Mouse (Mus musculus): ENCODE measurements around the gene Ifit1bl1.
A peak's percentile ranks its signal among the peaks of the same experiment; 100 is the strongest.
"Not testable (repeated sequence)": the region's sequence is repeated elsewhere in the genome, so short reads cannot be mapped to it uniquely, and the experiment has no call there.

Ifit1bl1 gene

GRCm38 (mm10) chr19:34588959-34589358 lies 12.8 kb downstream of the Ifit1bl1 start:
- no peak for DNase-seq (ENCODE audit: low read depth, low spot score)

DNA sequence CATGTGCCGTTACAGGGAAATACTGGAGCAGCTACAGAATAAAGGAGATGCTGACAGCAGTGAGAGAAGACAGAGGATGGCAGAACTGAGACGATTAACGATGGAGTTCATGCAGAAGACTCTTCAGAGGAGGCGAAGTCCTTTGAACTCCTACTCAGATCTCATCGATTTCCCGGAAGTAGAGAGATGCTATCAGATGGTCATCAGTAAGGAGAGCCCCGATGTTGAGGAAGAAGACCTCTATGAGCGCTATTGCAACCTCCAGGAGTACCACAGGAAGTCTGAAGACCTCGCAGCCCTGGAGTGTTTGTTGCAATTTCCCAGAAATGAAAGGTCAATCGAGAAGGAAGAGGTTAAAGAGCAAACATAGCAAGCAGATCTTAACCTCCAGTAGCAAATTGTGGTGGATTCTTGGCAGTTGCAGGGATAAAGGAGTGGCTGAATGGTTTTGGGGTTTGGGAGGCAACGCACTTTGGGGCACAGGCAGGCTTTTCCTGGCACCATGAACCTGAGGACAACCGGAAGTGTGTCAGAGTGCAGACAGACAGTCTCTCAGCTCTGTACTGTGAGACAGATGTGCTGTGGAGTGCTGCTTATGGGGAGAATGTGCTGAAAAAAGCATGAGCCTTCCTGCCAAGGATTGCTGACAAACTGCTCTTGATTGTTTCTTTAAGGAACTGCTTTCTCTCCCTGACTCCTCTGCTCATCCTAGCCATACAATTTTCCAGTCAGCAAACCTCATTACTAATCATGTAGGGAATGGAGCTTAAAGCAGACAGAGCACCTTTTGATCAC lies 13.7 kb downstream of the Ifit1bl1 start:
- DNase-seq (ENCODE audit: low read depth, low spot score), result not testable (repeated sequence)

GRCm38 (mm10) chr19:34585740-34586458 lies 15.9 kb downstream of the Ifit1bl1 start:
- DNase-seq (ENCODE audit: low read depth, low spot score), result not testable (repeated sequence)

DNA sequence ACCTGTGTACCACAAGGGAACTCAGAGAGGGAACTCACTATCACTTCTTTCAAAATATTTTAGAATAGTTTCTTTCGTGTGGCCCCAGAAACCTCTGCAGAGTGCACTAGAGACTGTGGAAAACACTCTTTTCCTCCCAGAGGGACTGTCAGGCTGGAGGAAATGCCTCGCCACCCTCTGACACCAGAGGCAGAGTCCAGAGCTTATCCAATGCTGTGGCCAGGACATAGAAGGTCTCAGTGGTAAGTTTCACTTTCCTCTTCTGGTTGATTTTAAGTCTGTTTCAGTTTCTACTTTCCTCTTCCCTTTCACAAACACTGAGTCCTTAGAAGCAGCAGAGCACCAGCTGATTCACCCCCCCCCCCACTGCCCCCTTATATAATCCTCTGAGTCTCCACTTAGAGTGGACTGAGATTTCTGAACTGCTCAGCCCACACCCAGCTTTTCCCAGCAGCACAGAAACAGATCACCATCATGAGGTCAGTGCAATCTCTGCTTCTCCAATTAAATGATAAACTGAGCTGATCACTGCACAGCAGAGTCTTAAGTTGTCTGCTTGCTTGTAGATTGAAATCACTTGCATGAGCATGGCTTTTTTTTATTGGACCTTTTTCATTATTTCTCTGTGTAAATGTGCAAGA lies 18.5 kb downstream of the Ifit1bl1 start, which contains the start of gene Ifit3:
Gene Ifit3 (plus strand): TSS at position 406 of the 641 bp plus-strand sequence.
- peak; percentile 45 for DNase-seq (ENCODE audit: low read depth, low spot score)

DNA sequence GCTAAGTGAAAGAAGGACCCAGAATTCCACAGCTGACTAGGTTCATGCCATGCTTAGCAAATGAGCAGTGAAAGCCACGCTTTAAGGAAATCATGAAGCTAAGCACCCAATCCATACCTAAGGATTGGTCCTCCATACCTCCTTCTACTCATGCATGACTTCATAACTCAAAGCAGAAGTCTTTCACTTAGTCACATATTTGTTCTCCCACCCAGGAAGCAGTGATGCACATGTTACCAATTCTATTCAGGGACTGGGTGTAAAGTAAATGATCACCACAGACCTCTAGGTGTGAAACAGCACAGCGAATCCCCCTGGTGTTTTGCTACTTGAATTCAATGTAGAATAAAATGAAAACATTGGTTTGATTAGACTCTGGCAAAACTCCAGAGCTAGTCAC lies 19.1 kb downstream of the Ifit1bl1 start:
- not testable (repeated sequence) for DNase-seq (ENCODE audit: low read depth, low spot score)

- DNase-seq (ENCODE audit: low read depth, low spot score), result no peak
Measured at GRCm38 (mm10) chr19:34577121-34577520, 24.6 kb downstream of the Ifit1bl1 start.

GRCm38 (mm10) chr19:34573650-34574049 lies 28.1 kb downstream of the Ifit1bl1 start:
- DNase-seq (ENCODE audit: low read depth, low spot score), result no peak

DNA sequence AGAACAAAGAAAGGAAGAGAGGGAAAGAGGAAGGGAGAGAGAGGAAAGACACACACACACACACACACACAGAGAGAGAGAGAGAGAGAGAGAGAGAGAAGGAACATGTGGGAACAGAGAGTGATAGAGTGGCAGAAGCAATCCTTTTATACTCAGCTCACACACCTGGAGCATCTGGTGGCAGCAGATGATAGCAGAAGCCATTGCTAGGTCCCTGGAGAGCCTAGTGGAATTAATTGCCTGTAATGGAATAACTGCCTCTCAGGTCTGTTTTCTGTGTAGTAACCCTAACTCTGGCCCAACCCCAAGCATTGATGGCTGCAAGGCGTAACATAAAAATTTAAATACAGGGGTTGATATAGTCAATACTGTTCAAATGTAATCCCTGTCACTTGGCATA lies 30.7 kb downstream of the Ifit1bl1 start:
- DNase-seq (ENCODE audit: low read depth, low spot score), result no peak

GRCm38 (mm10) chr19:34569896-34570476 lies 31.8 kb downstream of the Ifit1bl1 start:
- DNase-seq (ENCODE audit: low read depth, low spot score), result no peak

DNA sequence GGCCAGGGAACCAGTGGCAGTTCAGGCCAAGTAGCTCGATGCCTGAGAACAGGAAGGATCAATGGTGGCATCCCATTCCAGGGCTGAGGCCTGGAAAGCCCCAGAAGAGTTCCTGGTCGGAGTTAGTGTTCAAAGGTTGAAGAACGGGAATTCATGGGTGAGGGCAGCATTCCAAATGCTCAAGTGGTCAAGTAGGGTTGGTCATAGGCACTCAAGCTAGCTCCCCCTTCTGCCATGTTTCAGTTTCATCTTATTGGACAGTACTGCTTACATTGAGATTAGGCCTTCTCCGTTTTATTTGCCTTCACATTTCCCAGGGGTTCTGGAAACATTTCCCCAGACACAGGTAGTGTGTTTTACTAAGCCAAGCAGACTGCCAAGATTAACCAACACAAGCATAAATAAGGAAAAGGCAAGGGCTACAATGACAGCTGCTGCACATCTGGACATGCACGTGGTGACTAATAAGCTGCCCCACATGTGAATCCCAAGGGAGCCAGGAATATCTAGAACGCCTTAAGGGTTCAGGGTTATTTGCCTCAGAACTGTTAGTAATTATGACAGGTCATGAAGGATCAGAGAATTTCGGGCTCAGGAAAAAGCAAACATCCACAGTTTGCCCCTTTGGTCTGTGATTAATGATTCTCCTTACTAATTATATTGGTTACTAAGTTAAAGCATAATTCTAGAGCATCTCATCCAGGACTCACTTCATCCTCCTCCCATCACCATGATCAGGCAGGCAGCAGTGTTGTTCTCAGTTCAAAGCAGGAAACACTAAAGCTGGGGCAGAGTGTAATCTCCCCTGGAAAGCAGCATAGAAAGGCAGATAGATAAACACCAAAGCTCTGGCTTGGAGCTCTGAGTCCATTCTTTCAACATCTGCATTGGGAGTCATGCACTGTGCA lies 32.5 kb downstream of the Ifit1bl1 start:
- no peak for DNase-seq (ENCODE audit: low read depth, low spot score)

GRCm38 (mm10) chr19:34566178-34566784 lies 35.5 kb downstream of the Ifit1bl1 start:
- no peak for DNase-seq (ENCODE audit: low read depth, low spot score)

- DNase-seq (ENCODE audit: low read depth, low spot score), result no peak
Measured at GRCm38 (mm10) chr19:34562556-34562955, 39.2 kb downstream of the Ifit1bl1 start.

GRCm38 (mm10) chr19:34556621-34557020 lies 45.1 kb downstream of the Ifit1bl1 start:
- DNase-seq (ENCODE audit: low read depth, low spot score), result no peak

DNA sequence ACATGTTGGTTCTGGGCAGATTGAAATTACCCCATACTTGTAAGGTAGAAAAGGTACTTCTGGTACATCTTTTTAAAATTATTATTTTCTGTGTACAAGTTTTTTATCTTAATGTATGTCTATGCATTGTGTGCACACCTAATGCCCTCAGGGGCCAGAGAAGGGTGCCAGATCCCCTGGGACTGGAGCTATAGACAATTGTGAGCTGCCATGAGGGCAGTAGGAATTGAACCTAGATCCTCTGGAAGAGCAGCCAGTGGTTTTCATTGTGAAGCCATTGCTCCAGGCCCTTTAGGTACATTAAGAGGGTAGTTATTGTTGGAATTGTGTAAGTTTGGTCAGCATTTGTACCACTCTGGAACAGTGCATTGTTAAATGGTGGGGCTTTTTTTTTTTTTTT lies 47.7 kb downstream of the Ifit1bl1 start:
- DNase-seq (ENCODE audit: low read depth, low spot score), result no peak

- no peak for DNase-seq (ENCODE audit: low read depth, low spot score)
Measured at GRCm38 (mm10) chr19:34553522-34553921, 48.2 kb downstream of the Ifit1bl1 start.

- peak; percentile 36 for DNase-seq (ENCODE audit: low read depth, low spot score)
Measured at GRCm38 (mm10) chr19:34553021-34553420, 48.7 kb downstream of the Ifit1bl1 start.

DNA sequence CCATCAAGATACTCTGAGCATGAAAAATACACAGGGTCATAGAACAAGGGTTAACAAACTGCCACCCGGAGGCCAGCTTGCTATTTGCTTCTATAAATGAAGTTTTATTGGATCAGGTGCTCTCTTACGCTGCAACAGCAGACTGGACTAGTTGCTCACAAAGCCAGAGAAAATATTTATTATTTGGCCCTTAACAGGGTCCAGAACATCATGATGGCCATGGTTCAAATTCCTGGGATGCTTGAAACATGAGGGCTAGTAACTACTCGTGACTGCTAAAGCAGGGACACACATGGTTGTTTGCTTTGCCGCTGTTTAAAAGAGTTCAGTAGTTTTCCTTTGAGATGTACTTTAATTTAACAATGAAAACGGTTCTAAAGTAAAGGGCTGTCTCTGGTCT lies 49.8 kb downstream of the Ifit1bl1 start:
- DNase-seq (ENCODE audit: low read depth, low spot score), result peak; percentile 67

DNA sequence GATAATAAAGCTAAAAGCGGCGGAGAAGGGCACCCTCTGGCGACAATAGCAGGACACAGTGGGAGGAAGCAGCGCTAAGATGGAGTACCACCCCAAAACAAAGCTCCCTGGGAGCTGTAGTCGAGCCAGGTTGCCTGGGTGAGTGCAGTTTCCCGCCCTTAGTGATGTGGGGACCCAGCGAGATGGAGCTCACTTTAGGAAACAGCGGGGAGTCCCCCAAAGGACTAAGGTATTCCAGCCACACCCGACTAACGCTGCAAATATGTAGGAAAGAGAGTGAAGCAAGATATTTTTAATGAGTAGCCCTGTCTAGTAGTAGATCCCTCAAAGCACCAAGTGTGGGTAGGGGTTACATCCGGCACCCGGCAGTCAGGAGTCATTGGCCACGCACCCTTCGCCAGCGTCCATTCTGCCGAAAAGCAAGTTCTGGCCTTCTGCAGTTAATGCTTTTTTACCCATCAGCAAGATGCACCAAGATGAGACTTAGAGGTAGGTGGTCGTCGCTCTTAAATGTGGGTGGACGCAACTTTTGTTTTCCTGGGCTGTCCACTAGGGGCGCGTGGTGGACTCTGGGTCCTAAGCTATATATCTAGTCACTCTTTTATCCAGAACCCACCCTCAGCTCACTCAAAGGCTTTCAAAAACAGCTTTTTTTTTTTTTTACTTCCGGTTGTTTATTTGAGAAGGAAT lies 51.1 kb downstream of the Ifit1bl1 start, which contains the start of gene Ifit2:
Gene Ifit2 (plus strand): TSS at position 161 of the 690 bp plus-strand sequence.
- peak; percentile 76 for DNase-seq (ENCODE audit: low read depth, low spot score)

- DNase-seq (ENCODE audit: low read depth, low spot score), result no peak
Measured at GRCm38 (mm10) chr19:34550205-34550533, 51.6 kb downstream of the Ifit1bl1 start.

GRCm38 (mm10) chr19:34547976-34548375 lies 53.8 kb downstream of the Ifit1bl1 start:
- peak; percentile 68 for DNase-seq (ENCODE audit: low read depth, low spot score)
